Mouse (Mus musculus) lung, embryonic 15.5 days (tissue): ENCODE data around the gene Cpped1. TPM values are rescaled to one million over a fixed set of nuclear protein-coding genes. Genes with fewer than 3 reads are reported as not detected.

Experiments used
- ATAC-seq: fragments of 200-750 bp; cut with Nextera tagmentation; 2 replicates; pipeline ENCODE4 v1.8.0; 2017; ENCODE audit warnings: moderate number of reproducible peaks, borderline replicate concordance; ENCODE audit not compliant: low FRiP score, low TSS enrichment; ENCODE audit errors: extremely low read depth
- H3K27ac ChIP-seq: fragments of 300-500 bp; sonication (generic); 2 replicates; pipeline ENCODE4 v1.5.1; 2015; ENCODE audit warnings: moderate library complexity, mild to moderate bottlenecking, inconsistent platforms
- H3K27me3 ChIP-seq: fragments of 300-500 bp; sonication (generic); 2 replicates; pipeline ENCODE4 v1.6.1; 2015; ENCODE audit warnings: inconsistent platforms
- H3K36me3 ChIP-seq: fragments of 300-500 bp; sonication (generic); 2 replicates; pipeline ENCODE4 v1.6.1; 2015; ENCODE audit warnings: inconsistent platforms
- H3K4me1 ChIP-seq: fragments of 300-500 bp; sonication (generic); 2 replicates; pipeline ENCODE4 v1.6.1; 2015; ENCODE audit warnings: inconsistent platforms
- H3K4me2 ChIP-seq: fragments of 300-500 bp; sonication (generic); 2 replicates; pipeline ENCODE4 v1.6.1; 2015; ENCODE audit warnings: inconsistent platforms, mild to moderate bottlenecking, moderate library complexity
- H3K4me3 ChIP-seq: fragments of 300-500 bp; sonication (generic); 2 replicates; pipeline ENCODE4 v1.5.1; 2015; ENCODE audit warnings: mild to moderate bottlenecking, inconsistent platforms
- H3K9ac ChIP-seq: fragments of 300-500 bp; sonication (generic); 2 replicates; pipeline ENCODE4 v1.6.1; 2015; ENCODE audit warnings: inconsistent platforms
- H3K9me3 ChIP-seq: fragments of 300-500 bp; sonication (generic); 2 replicates; pipeline ENCODE4 v1.6.1; 2016; ENCODE audit warnings: inconsistent platforms
- WGBS: fragments of 180-500 bp; shearing (Covaris S2); methylation state at CpG from one replicate; pipeline ENCODE4 v1.1.7; 2015; 5-methylcytosine and 5-hydroxymethylcytosine counted together
- polyA plus RNA-seq: library from polyadenylated mRNA; unstranded; fragments of >200 nt; fragmentation: Nextera tagmentation; extraction: Ambion mirVana; gene quantifications from 2 replicates; pipeline ENCODE4 v1.2.1, GENCODE M21; 2015

Gene Cpped1
- polyA plus RNA-seq, 1 experiment from 2014 or later: 18.9 TPM

DNA sequence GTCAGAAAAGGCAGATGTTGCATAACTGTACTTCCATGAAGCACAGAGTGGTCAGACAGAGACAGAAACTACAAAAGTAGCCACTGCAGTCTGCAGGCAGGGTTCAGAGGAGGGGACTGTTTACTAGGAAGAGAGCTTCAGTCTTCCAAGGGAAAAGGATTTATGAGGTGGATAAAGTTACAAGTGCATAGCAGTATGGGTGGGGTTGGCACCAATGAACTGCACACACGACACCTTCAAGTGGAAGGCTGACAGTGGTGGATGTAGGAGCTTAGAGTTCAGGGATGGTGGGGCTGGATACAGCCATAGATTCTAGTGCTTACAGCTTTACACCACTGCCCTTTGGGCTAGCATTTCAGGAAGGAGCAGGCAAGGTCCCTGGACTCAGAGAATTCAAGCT, 75.8 kb downstream of the Cpped1 start:
- H3K4me1 ChIP-seq: no peaks in the 10 kb centered on the region
- H3K27me3 ChIP-seq: no peaks in the 10 kb centered on the region
- ATAC-seq: no peak
- H3K4me2 ChIP-seq: no peak overlapping the region
- H3K36me3 ChIP-seq: no peaks in the 10 kb centered on the region
- H3K4me3 ChIP-seq: no peak overlapping the region
- no peaks in the 10 kb centered on the region for H3K9me3 ChIP-seq
- WGBS: 40% methylated on average over 1 of the region's 1 CpGs
- H3K27ac ChIP-seq: no peak overlapping the region
- no peak overlapping the region for H3K9ac ChIP-seq

DNA sequence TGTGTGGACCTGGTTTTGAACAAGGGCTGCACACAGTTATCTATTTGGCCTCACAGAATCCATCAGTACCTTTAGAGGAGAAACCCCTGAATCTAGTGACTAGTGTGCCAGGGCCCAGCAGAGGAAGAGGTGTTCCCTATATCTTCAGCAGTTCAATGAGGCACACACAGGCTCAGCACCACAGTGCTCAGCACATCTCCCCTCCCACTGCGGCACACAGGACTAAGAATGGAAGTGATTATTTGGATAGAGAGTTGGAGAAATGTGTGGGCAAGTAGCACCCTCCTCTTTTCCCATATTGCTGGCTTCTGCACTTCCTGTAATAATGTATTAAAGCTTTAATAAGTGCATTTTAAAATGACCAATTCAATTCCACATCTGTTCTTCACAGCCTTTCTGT, 80.4 kb downstream of the Cpped1 start:
- no peak overlapping the region for H3K4me2 ChIP-seq
- H3K4me1 ChIP-seq: no peaks in the 10 kb centered on the region
- no peak overlapping the region for H3K27ac ChIP-seq
- H3K9ac ChIP-seq: no peak overlapping the region
- H3K36me3 ChIP-seq: no peaks in the 10 kb centered on the region
- no peak overlapping the region for H3K4me3 ChIP-seq
- ATAC-seq: no peak
- 82% methylated on average over 1 of the region's 1 CpGs for WGBS
- H3K27me3 ChIP-seq: no peaks in the 10 kb centered on the region
- H3K9me3 ChIP-seq: no peaks in the 10 kb centered on the region

DNA sequence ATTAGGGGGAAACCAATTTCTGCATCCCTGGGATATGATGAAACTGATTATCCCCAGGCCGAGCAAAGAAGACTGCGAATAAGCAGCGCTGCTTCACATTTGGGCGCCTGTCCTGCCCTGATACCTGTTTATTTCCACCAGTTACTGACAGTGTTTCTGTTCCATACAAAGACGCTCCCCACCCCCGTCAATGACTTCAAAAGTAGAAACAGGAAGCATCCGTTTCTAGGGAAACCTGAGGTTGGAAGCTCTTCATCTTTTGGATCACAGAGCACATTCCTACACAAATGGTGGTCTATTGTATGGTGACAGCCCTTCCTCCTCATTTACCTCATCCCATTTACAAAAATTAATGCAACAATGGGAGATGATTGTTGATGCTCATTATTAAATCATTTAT, 84.4 kb downstream of the Cpped1 start:
- Histone ChIP-seq H3K36me3 (no peaks in the 10 kb centered on the region), H3K27me3 (no peaks in the 10 kb centered on the region), H3K9ac (no peak overlapping the region), H3K4me1 (no peaks in the 10 kb centered on the region), H3K9me3 (no peaks in the 10 kb centered on the region), H3K4me3 (no peak overlapping the region), H3K27ac (no peak overlapping the region), H3K4me2 (no peak overlapping the region)
- WGBS: 71% methylated on average over 7 of the region's 7 CpGs
- ATAC-seq: no peak

DNA sequence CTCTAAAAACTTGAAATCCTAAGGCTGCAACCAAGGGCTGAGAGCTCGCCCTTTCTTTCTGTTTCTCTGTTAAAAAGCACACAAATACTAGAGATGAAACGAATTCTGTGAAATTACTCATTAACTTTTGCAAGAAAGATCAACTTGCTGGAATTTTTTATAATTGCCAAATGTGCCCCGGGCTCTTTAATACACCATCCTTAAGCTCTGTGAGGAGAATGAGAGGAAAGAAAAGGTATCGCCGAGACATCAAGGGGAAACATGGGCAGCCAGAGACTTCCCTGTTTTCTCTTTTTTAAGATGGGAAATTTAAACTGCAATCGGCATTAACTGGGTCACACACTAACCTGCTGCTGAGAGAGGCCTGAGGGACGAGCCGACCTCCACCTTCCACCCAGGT, 84.9 kb downstream of the Cpped1 start:
- Histone ChIP-seq H3K27me3 (no peaks in the 10 kb centered on the region), H3K27ac (no peak overlapping the region), H3K36me3 (no peaks in the 10 kb centered on the region), H3K4me3 (no peak overlapping the region), H3K9me3 (no peaks in the 10 kb centered on the region), H3K4me2 (no peak overlapping the region), H3K4me1 (no peaks in the 10 kb centered on the region), H3K9ac (no peak overlapping the region)
- ATAC-seq: no peak
- 67% methylated on average over 8 of the region's 8 CpGs for whole genome bisulfite sequencing

DNA sequence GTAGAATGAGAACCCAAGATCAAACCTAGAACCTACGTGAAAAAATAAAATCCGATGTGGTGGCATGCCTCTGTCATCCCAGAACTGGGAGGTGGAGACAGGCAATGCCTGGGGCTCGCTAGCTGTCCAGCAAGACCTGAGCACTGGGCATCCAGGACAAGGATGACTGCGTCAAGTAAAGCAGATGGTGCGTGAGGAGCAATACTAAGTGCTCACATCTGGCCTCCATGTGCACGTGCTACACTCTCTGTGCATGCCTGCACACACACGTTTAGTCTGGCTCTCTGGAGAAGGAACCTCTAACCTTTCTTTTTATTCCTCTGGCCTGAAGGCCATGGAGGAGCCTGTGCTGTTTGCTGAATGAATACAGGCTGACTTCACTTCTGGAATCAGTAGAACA, 88.5 kb downstream of the Cpped1 start:
- WGBS: 86% methylated on average over 7 of the region's 7 CpGs
- H3K9me3 ChIP-seq: no peaks in the 10 kb centered on the region
- no peaks in the 10 kb centered on the region for H3K27me3 ChIP-seq
- no peak overlapping the region for H3K27ac ChIP-seq
- no peak overlapping the region for H3K9ac ChIP-seq
- no peak overlapping the region for H3K4me3 ChIP-seq
- H3K4me1 ChIP-seq: no peaks in the 10 kb centered on the region
- H3K4me2 ChIP-seq: no peak overlapping the region
- H3K36me3 ChIP-seq: no peaks in the 10 kb centered on the region
- no peak for ATAC-seq

DNA sequence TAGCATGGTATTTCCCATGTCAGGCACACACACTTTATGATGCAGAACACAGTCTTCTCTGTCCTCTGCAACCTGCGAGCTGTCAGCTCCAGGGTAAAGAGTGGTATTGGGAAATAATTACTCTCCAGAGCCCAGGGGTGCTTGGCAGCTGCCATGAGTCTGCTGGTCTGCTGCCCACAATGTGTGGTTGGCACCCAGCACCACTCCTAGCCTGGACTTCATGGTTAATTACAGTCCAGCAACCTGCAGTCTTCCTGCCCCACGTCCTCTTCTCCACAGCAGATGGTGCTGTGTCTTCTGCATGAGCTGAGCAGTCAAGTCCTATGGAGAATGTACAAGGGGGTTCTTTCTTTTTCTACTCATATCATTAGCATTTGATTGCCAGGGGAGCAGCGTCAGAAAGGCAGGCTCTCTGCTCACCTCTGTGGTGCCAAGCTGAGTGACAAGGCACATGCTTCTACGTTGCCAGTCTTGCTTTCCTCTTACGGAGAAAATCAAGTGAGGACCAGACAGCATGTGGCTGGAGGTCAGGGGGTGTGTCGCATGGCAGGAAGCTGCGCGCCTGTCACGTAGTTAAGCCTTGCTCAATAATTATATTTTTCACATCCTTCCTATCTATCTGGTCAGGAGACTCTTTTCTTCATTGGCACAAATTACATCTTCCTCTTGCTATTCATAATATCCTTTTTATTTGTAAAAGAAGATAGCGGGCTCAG, 94.2 kb downstream of the Cpped1 start:
- no peaks in the 10 kb centered on the region for H3K27me3 ChIP-seq
- no peaks in the 10 kb centered on the region for H3K4me1 ChIP-seq
- H3K36me3 ChIP-seq: no peaks in the 10 kb centered on the region
- H3K4me3 ChIP-seq: no peak overlapping the region
- no peak overlapping the region for H3K27ac ChIP-seq
- no peak overlapping the region for H3K9ac ChIP-seq
- H3K9me3 ChIP-seq: no peaks in the 10 kb centered on the region
- no peak overlapping the region for H3K4me2 ChIP-seq
- 72% methylated on average over 10 of the region's 10 CpGs for WGBS
- no peak for ATAC-seq

DNA sequence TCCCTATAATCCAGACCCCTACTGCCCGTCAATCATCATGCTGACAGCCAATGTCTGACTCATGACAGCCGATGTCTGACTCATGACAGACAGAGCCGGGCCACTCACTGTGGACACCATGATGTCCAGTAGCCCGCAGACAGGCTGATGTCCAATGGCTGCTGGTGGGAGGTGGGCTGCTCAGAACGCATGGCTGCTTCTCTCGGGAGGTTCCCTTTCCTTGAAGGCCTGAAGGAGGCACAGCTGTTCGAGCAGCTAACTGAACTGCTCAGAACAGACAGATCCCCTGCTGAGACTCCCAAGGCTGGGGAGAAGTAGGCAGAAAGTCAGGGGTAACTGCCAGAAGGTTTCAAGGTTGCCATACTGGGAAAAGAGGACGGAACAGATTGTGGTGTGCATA, 97.1 kb downstream of the Cpped1 start:
- Histone ChIP-seq H3K4me1 (no peaks in the 10 kb centered on the region), H3K4me2 (no peak overlapping the region), H3K27me3 (no peaks in the 10 kb centered on the region), H3K36me3 (no peaks in the 10 kb centered on the region), H3K4me3 (no peak overlapping the region), H3K9me3 (no peaks in the 10 kb centered on the region), H3K9ac (no peak overlapping the region), H3K27ac (no peak overlapping the region)
- no peak for ATAC-seq
- 74% methylated on average over 8 of the region's 8 CpGs for WGBS

DNA sequence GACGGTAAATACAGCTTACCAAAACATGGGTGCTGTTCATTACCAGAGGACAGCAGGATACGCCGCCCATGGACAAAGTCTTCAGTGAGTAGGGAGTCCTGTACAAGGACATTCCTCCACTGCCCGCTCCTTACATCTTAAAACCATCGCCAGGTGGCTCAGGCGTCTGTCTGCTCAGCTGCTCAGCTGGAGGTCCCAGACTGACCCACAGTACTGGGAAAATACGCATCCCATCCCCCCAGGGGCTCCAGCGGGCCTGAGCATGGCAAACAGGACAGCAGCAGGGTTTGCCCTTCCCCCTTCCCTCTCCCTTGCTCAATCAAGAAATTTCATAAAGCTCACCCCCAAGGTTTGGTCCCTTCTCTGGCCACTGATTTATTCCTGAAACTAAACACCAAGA, 99.6 kb downstream of the Cpped1 start:
- no peak for ATAC-seq
- Histone ChIP-seq H3K9ac (no peak overlapping the region), H3K4me2 (no peak overlapping the region), H3K27ac (no peak overlapping the region), H3K9me3 (no peaks in the 10 kb centered on the region), H3K27me3 (no peaks in the 10 kb centered on the region), H3K36me3 (no peaks in the 10 kb centered on the region), H3K4me1 (no peaks in the 10 kb centered on the region), H3K4me3 (no peak overlapping the region)
- WGBS: 53% methylated on average over 8 of the region's 8 CpGs

DNA sequence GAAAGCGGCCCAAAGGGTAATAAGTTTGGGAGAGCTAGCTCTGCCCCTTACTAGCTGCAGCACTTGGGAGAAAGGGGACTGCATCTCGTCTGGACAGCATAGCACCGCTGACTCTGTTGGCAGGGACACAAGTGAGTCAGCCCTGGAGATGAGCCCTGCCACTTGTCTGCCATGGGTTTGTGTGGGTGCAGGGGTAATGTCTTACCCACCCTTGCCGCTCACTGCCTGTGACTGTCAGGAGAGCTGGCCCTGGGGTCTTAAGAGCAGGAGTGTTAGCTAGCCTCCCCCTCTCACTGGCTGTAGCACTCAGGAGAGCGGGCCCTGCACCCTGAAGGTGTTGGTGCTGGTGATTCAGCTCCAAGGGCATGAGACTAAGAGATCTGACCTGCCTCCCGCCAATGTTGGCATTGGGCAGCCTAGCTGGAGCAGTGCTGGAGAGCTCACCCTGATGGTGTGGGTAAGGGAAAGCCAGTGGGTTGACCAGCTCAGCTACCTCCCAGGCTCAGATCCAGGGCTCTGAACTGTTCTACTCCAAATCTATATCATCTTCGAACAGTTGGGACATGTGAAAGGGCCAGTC, 107.2 kb downstream of the Cpped1 start:
- Histone ChIP-seq H3K27ac (no peak overlapping the region), H3K4me1 (no peaks in the 10 kb centered on the region), H3K36me3 (no peaks in the 10 kb centered on the region), H3K9ac (no peak overlapping the region), H3K9me3 (no peaks in the 10 kb centered on the region), H3K27me3 (no peaks in the 10 kb centered on the region), H3K4me3 (no peak overlapping the region), H3K4me2 (no peak overlapping the region)
- no peak for ATAC-seq
- 85% methylated on average over 7 of the region's 7 CpGs for WGBS

DNA sequence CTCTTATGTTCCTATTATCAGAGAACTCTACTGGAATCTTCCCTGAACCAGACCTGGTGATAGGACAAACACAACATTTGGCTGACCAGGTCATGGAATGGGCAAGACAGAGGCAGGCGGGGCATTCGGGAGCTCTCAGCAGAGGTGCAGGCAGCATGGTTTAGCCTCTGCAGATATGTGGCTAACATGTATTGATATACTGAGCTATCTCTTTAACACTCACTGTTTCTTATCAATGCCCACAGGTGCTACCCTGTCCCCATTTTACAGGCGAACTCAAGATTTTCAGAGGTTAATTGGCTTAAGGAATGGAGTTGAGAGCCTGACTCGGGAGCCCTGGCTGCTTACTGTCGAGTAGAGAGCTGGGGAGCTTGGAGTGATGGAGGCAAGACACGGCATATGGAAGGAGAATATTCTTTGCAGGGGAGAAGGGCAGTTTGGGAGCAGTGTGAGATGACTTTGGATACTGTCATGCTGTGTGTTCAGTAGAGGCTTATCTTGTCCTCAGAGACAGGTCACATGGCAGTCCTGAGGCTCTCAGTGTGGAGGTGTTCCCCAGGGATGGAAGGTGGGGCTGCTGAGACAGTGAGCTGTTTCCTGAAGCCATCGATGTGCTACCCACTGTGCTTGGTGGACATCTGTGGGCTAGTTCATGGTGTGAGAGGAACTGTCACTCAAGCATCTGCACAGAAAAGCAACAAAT, 113.3 kb downstream of the Cpped1 start:
- Histone ChIP-seq H3K36me3 (no peaks in the 10 kb centered on the region), H3K4me2 (no peak overlapping the region), H3K27ac (no peak overlapping the region), H3K9me3 (no peaks in the 10 kb centered on the region), H3K9ac (no peak overlapping the region), H3K4me3 (no peak overlapping the region), H3K27me3 (no peaks in the 10 kb centered on the region), H3K4me1 (no peaks in the 10 kb centered on the region)
- no peak for ATAC-seq
- WGBS: 63% methylated on average over 7 of the region's 7 CpGs

DNA sequence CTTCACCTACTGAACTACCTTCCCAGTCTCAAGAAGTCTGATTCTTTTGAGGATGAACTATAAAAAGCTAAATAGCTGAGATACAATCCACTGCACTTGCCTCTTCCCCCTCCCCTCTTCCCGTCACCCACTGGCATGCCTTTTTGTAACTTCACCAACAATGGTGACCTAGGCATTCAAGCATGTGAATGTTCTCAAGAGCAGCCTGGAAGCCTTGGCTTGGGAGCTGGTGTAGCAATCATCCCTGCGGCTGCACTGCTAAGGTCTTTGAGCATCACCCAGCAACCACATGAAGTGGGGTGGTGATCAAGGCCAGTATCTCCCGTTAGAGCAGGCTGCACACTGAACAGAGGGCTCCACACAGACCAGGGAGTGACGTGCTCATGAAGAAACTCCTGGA, 114.6 kb downstream of the Cpped1 start:
- Histone ChIP-seq H3K9ac (no peak overlapping the region), H3K4me2 (no peak overlapping the region), H3K4me3 (no peak overlapping the region), H3K36me3 (no peaks in the 10 kb centered on the region), H3K27ac (no peak overlapping the region), H3K27me3 (no peaks in the 10 kb centered on the region), H3K9me3 (no peaks in the 10 kb centered on the region), H3K4me1 (no peaks in the 10 kb centered on the region)
- no peak for ATAC-seq
- WGBS: 73% methylated on average over 4 of the region's 4 CpGs

DNA sequence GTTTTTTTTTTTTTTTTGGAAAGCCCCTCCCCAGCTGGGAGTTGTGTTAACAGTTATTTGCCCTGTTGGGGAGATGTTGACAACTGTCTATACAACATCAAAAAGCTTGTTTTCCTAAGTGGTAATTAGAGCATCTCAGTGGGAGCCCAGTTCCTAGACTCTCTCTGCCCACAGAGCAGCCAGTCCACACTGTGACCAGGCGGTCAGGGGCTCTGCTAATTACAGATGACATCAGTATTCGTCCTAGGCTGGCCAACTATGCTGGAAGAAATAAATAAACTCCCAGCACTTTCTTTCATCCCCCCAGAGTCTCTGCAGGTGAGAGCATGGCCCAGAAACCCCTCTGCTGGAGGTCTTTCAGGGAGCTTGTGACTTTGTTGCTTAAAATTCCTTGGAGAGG, 115.9 kb downstream of the Cpped1 start:
- ATAC-seq: no peak
- Histone ChIP-seq H3K4me3 (no peak overlapping the region), H3K4me2 (no peak overlapping the region), H3K4me1 (no peaks in the 10 kb centered on the region), H3K9ac (no peak overlapping the region), H3K27ac (no peak overlapping the region), H3K36me3 (no peaks in the 10 kb centered on the region), H3K27me3 (no peaks in the 10 kb centered on the region), H3K9me3 (no peaks in the 10 kb centered on the region)
- WGBS: 36% methylated on average over 2 of the region's 2 CpGs
